Mouse (Mus musculus) left cerebral cortex, adult 11 months (tissue): Measurements from ENCODE around the gene Rtp2.
"Not testable (repeated sequence)": the region's sequence is repeated elsewhere in the genome, so short reads cannot be mapped to it uniquely, and the experiment has no call there.

Experiments used
- DNase-seq: peaks from one replicate; pipeline ENCODE4 v3.0.0; 2022; ENCODE audit warnings: low spot score

Gene Rtp2

DNA sequence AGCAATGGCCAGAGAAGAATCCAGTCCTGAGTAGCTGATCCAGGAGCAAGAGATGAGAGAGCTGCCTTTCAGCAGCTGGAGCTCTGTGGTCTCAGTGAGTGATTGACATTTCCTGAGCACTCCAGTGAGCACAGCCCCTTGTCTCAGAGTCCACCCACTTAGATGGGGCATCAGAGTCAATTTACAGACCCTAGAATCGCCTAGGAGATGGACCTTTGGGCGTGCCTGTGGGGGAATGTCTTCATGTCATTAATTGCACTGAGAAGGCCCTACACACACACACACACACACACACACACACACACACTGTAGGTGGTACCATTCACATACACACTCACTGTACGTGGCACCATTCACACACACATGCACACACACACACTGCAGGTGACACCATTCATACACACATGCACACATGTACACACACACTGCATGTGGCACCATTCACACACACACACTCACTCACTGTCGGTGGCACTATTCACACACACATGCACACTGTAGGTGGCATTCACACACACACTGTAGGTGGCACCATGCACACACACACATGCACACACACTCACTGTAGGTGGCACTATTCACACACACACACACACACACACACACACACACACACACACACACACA is 20.0 kb upstream of the Rtp2 start:
- no peak for DNase-seq

DNA sequence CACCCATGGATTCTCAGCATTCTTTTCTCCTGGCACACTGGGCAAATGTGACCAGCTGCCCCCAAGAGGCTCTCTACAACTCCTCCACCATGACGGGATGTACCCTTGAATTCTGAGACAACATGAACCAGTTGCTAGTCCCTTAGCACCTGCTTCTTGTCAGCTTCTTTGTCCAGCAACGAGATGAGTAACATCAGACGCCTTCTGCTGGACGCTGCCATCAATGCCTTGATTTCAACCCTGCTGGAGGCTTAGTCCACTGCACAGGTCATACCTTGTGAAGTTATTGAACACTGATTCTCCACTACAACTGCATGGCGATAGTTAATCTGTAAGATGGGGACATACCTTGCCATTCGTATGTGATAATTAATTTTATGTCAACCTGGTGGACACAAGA is 15.5 kb upstream of the Rtp2 start:
- DNase-seq, result no peak

DNA sequence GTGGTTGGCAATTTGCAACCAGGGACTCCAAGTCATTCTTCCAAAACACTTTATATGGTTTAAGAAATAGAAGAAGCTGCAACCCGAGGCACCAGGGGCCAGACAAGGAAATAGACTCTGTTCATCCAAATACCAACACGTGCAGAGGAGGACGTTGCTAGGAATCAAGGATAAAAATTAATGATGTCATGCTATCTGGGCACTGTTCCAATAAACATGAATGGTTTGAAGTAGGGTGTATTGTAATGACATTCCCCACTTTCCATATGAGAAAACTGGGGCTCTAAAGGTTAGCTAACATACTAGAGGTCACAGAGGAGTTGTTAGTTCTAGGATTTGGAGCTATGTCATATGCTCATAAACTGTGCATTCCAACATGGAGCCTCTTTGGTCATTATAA is 12.6 kb upstream of the Rtp2 start:
- no peak for DNase-seq

DNA sequence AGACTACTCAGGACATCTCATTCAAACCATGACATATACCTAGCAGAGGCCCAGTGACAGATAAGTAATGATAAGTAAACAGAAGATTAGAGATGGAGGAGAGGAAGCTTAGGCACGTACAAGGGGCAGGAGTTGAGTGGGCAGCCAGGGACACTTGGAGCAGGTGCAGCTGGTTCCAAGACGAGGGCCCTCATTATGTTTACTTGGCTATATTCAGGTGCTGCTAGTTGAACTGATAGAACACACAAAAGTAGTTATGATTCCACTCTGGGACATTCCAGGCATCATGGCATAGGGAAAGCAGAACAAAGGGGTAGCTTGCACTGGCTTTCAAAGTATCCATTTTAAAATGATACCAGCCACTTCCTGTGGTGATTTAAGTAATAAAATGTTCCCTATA is 2.2 kb upstream of the Rtp2 start:
- DNase-seq, result no peak

DNA sequence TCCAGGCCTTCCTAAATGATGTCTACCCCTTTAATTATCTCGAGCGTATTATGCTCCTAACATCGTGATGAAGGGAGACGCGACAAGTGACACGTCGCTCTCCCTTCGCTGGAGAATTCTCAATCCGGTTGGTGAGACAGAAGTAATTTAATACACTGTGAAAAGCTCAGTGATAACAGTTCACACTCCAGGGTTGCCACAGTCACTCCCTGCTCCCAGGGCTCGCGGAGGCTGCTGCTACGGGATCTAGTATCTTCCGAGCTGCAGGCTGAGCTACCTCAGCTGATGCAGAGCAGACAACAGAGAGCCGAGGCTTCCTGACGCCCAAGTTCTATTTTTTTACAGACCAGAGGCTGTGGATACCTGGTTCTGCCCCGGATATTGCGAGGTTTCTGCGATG is 919 bp downstream of the Rtp2 start:
- no peak for DNase-seq

DNA sequence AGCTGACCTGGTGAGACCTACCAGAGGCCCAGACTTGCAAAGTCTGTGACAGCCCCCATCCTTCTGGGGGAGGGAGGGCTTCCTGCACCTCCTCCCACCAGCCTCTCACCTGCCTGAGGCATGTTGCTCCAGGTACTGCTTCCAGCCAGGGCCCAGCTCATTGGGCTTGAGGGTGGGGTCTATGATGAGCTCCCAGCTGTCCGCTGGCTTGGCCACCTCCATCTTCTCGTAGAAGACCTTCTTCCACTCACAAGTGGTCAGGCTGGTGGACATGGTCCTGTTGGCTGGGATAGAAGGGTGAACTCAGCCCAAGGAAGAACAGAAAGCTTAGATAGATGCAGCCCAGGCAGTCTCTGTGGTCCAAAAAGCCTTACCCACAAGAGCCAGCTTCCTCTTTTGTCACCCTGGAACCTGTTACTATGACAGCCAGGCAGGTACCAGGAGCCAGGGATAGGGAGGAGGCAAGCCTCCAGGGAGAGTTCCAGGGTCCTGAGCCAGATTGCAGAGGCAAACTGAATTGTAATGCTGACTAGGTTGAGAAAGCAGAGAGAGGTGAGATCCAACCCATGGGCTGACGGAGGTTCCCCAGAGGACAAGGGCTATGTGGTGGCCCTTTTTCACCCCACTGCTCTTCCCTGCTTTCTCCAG is 1.6 kb downstream of the Rtp2 start:
- DNase-seq, result no peak

DNA sequence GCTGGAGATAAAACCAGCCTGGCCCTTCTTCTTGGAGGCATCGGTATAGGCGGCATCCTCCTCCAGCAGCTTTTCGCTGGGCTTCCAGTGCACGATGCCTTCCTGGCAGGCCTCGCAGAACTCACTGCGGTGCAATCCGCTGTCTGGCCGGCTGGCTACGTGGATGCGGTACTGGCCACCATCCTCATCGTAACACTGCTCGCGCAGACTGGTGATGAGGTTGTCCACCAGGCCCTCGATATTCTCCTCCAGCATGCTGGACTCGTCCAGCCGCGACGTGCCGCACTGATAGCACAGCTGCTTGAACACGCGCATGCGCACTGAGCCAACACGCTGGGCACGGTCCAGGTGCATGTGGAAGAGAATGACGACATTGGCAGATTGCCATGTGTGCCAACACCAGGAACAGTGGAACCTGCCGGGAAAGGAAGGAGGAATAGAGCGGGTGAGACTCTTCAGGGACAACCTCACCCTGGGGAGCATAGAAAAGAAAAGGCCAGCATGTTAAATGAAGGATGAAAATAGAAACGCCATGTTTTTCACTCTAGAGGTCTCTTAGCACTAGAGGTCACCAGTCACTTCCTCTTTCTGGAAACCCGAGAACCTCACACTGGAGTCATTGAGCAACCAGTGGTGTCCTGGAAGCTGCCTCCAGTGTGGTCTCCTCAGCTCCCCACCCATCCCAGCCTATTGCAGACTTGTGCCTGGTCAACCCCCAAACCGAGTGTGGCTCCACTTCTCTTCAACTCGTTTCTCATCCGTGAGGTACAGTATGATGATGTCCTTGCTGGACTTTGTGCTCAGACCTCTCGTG is 4.7 kb downstream of the Rtp2 start:
- no peak for DNase-seq

DNA sequence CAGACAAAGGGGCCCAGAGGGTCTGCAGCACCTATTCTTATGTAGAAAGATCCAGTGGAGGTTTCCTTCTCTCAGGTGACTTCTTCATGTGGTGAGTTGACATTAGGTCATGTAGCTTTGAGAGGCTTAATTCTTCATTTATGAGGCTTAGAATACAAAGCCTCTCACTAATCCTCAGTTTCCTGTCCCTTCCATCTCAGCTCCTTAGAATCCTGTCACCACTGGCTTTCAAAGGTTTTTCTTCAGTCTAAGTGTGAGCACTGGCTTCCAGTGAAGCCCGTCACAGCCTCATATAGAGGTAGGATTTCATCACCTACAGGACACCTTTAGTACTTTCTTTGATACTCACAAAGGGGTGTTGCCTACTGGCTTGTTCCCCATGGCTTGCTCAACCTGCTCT is 9.3 kb downstream of the Rtp2 start:
- no peak for DNase-seq

DNA sequence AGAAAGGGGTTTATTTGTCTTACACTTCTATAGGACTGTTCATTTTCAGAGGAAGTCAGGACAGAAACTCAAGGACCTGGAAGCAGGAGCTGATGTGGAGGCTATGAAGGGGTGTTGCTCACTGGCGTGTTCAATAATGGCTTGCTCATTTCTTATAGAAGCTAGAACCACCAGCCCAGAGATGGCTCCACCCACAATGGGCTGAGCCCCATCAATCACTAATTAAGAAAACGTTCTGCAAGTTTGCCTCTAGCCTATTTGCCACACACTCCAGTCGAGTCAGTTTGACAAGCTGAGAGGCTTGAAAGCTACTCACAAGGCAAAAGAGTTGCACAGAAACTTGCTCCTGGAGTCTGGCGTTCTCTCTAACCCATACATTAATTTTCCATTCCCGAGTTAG is 10.5 kb downstream of the Rtp2 start:
- no peak for DNase-seq

DNA sequence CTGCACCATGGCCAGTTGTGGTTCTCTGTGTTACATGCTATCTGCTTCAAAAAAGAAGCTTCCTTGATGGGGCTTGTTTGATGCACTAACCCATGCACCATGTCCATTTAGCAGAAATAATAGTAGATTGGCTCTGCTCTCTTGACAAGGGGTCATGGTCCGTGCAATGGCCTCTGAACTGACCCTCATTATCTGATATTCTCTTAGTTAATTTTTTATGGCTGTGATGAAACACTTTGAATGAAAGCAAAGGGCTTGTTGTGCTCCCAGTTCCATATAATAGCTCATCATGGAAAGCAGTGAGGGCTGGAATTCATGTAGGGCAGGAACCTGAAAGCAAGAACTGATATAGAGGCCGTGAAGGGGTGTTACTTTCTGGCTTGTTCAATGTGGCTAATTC is 12.8 kb downstream of the Rtp2 start:
- DNase-seq, result no peak

DNA sequence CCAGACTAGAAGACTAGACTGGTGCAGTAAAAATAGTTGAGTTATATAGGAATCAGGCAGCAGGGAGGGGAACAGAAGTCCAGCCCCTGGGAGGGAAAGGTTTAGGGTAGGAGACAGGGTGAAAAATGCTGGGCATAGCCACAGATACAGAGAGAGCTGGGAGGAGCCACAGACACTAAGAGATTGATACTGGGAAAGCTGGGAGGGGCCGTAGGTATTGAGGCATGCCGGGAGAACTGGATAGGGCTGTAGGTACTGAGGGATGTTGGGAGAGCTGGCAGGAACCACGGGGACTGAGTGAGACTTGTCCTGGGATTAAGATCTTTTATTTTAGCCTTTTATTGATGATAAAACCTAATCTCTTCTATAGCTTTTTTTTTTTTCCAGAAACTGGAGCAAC is 18.8 kb downstream of the Rtp2 start:
- DNase-seq, result no peak

DNA sequence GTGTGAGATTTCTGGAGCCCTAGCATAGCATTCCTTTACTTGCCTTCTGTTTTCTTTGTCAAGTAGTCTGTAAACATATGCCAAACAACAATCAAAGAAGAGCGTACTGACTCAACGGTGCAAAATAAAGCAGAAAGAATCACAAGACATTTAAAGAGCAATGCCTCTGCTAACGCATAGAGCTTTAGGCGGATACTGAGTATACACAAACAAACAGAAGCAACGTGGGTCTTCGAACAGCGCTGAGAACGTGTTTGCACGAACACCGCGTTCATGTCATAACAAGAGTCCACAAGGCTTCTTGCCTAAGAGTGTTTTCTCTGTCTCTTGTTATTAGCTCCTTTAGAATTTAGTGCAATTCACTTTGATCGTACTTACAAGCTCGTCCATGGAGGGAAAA is 19.5 kb downstream of the Rtp2 start:
- DNase-seq, result no peak

DNA sequence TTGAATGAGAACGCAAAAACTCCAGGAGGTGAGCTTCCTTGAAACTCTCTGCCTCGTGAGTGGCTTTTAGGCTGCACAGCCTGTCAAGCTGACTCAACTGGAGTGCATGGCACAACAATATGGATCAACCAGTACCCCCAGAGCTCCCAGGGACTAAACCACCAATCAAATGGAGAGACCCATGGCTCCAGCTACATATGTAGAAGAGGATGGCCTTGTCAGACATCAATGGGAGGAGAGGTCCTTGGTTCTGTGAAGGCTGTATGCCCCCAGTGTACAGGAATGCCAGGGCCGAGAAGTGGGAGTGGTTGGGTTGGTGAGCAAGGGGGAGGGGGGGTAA is 23.2 kb downstream of the Rtp2 start:
- DNase-seq, result not testable (repeated sequence)

DNA sequence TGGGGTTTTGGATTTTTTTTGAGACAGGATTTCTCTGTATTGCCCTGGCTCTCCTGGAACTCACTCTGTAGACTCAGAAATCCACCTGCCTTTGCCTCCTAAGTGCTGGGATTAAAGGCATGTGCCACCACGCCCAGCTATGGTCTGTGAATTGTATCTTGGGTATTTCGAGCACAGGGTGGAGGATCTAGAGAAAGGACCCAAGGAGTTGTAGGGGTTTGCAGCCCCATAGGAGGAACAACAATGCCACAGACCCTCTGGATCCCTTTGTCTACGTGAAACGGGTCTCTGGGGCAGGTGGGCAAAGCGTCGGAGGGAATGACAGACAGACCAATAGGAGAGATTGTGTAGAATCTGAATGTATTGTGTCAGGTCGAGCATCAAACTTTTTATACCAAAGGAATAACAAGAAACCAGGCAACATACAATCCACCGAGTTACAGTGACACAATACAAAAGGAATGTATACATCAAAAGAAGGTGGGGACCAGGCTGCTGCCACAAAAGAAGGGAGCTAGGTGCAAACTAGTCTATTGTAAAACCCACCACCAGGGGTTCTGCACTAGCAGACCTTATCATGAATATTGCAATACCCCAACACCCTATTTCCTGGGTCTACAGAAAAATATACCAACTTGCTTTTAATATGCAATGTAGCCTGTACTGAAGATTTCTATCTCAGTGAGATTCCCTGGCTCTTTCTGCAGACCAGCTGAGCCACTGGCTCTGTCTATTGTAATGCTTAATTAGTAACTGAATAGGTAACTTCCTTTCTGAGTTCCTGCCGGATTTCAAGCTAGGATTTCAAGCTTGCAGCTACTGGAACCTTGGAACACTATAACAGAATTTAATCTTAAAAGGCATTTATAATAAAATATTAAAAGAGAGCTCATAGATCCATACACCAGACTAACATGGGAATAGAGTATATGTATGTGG is 23.8 kb downstream of the Rtp2 start:
- not testable (repeated sequence) for DNase-seq

DNA sequence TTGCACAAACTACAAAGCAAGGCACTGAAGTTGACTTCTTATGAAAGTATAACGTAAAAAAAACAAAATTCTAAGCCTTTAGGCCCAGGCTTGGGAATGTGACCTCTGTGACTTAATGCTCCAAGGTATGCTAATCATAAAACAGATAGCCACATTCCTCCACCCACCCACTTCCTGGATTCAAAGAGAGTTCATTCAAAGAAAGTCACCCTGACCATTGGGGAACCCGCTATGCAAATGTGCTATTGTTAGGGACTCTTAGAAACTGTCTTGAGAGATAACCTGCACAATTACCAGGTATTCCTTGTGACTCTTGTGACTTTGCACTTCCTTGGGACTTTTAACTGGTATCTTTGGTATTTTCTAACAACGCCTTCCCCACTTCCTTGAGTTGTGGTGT is 25.6 kb downstream of the Rtp2 start:
- DNase-seq, result not testable (repeated sequence)

DNA sequence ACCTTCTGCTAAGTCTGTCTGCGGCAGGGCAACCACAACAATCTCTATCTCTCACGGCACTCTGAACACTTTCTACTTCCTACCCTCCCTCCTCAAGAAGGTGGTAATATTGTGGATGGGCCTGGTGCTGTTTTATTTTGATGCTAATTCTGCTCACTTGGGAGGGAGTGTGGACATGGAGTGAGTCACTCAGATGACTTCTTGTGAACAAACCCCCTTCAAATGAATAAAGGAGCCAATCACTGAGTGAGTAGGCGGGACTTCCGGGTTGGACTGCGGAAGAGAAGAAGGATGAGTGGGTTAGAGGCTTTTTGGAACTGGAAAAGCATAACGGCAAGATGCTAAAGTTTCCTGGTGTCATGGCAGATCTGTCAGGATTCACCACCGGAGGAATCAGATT is 30.8 kb downstream of the Rtp2 start:
- DNase-seq, result no peak

DNA sequence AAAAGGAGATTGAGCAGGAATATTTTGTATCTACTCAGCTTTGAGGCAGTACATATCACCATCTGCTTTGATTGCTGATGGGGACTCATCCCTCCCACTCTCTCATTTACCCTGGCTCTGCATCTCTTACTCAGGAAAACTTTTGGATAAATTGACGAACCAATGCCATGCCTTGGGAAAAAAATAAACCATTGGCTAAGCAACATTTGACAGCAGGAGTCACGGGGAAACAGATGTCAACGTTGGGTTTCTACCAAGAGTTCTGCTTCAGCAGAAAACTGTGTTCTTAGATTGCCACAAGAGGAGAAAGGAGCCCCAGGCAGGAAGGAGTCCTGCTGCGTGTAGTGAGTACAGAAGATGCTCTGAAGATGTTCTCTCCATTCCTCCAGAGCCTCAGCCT is 32.1 kb downstream of the Rtp2 start:
- peak; percentile 12 for DNase-seq

DNA sequence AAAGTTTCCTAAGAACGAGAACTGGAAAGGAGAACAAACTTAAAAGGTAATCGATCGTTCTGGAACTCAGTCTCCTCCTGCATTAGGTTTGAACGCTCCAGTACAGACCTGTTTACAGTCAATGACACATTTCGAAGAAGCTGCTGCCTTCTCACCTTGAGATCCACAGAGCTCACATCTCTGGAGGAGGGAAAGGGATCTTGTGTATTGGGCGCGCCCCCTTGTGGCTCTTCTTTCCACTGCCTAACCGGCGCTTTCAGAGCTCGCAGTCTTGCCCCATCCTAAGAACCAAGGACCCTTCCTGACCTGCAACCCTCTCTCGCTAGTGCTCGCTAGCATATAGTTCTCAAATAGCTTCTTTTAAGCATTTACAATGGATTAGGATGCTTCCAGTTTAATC is 33.4 kb downstream of the Rtp2 start:
- peak; percentile 64 for DNase-seq

DNA sequence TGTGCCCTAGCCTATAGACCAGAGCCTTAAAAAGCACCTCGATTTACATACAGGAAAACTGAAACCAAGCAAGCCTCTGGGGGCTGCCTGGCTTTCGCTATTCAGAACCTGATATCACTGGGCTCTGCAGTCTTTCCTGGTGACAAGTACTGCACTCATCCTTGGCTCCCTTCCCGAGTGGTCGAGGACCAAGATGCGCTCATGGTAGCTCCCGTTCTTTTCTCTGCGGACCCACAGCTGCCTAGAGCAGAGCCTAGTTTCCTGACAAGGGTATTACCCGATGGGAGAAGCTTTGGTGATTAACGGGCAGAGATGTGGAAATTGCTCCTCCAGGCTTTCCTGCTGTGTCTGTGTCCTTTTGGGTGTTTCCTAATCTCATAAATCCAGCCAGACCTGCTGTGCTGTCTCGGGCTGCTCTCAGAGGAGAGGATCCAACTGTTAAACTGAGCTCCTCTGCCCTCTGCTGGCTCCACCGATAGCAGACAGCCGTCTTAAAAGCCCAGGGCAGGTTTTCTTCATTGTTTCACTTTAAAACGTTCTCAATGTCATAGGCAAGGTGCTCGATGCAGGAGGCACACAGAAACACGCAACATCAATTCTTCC is 34.1 kb downstream of the Rtp2 start:
- DNase-seq, result peak; percentile 72

DNA sequence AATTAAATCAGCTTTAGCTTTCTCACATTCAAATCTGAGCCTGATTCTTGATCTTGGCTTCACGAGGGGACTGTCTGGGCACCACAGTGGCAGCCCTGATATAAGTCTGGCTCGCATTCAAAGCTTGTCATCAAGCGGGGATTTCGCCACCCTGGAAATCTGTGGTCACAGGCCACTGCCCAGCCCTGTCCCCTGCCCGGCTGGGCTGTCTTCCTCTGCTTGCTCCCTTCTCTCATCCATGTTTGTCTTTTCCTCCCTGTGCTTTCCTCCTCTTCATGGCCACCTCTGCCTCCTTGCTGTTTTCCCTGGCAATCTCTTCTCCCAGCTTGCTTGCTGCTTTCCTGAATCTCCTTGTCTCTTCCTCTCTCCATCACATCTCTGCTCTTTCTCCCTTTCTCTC is 34.7 kb downstream of the Rtp2 start:
- DNase-seq, result no peak

DNA sequence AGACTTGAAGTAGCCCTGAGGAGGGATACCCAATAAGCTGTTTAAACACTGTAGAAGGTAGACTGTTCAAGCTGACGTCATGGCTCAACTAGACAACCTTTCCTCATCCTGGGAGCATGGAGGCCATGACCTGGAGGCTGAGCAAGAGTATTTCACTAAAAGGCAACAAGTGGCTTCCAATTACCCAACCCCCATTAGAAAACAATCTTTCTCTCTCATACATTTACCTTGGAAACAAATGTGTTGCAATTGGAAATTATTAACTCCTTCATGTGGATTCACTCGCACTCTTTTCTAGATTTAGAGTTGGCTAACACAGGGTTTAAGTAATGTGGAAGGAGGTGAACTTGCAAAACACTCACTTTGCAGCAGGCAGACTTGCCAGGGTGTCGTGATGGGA is 37.1 kb downstream of the Rtp2 start:
- DNase-seq, result no peak

DNA sequence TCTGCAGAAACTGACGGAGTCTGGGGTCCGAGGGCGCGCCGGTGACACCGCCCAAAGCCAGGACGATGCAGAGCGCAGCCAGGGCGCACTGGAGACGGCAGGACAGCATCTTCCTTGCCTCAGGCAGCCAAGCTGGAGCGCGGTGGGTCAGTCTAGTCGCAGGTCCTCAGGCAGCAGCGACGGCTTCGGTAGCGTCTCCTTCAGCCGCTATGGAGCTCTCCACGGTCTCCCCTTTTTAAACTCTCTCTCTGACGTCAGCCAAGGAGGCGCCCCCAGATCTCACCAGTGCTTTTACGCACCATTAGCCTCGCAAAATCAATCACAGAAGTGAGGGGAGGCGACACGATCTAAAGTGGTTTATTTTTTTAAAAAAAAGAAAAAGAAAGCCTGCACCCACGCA is 41.6 kb downstream of the Rtp2 start, which contains the start of gene Sst:
Sst (minus strand) TSS at position 323 of the 400 bp plus-strand sequence.
- DNase-seq, result no peak
